ENCODE assay signal across 11 mouse cellular contexts in genomic region chr17:25416219-25416618, GRCm38 (mm10). TPM values are rescaled to one million over a fixed set of nuclear protein-coding genes. Genes with fewer than 3 reads are reported as not detected.
A peak's percentile ranks its signal among the peaks of the same experiment; 100 is the strongest.
DNase-seq lines count a peak whose midpoint lies in the region; ATAC-seq lines count a peak whose summit lies in the region.
"Had no signal": no experiment of that assay in that cellular context is flagged by ENCODE, and none has a peak within 500 bp of the region (broad histone marks: within the 10 kb centered on the region; RNA-seq: fewer than 3 reads in every experiment).

No protein-coding gene starts in this region.

- no peak overlapping the region for H3K9ac ChIP-seq in kidney, embryonic 15.5 days
- no peak overlapping the region for H3K9ac ChIP-seq in embryonic facial prominence, embryonic 15.5 days
- H3K9ac ChIP-seq in hindbrain, embryonic 11.5 days (ENCODE audit: low read depth, low read length) = no peak overlapping the region
- peak overlapping the region; percentile 32; the same call in 1 of the 2 replicates for H3K9ac ChIP-seq in midbrain, embryonic 12.5 days (replicated peaks)

- 0 out of 2 replicates have a peak, but pooled peaks have one; percentile 17 for ATAC-seq in kidney, embryonic 15.5 days (replicated peaks; ENCODE audit: low FRiP score)
- ATAC-seq in embryonic facial prominence, embryonic 15.5 days (ENCODE audit: insufficient number of reproducible peaks, low FRiP score, low TSS enrichment, low read depth) = no peak
- peak; percentile 33; the same call in 1 of the 2 replicates for ATAC-seq in hindbrain, embryonic 11.5 days (ENCODE audit: low FRiP score)
- ATAC-seq in midbrain, embryonic 12.5 days (ENCODE audit: low FRiP score, low read depth) = peak; percentile 27; the same call in 1 of the 2 replicates

- no peak for DNase-seq in kidney, adult 11 months
- peak; percentile 47 for DNase-seq in hindbrain, embryonic 11.5 days (ENCODE audit: low spot score)
- no peak for DNase-seq in ovary, adult 18-20 months (ENCODE audit: low spot score)
- no peak for DNase-seq in gastrocnemius, postnatal 25 days
- no peak for DNase-seq in urinary bladder, adult 18-20 months (ENCODE audit: low spot score in 2 of 2)

- 15% methylated on average over 3 of the region's 3 CpGs for WGBS in kidney, embryonic 15.5 days
- 18% methylated on average over 3 of the region's 3 CpGs for WGBS in embryonic facial prominence, embryonic 15.5 days
- WGBS in hindbrain, embryonic 11.5 days = 20% methylated on average over 3 of the region's 3 CpGs
- WGBS in midbrain, embryonic 12.5 days = 6% methylated on average over 3 of the region's 3 CpGs

- peaks cover 55% of the 10 kb centered on the region for H3K4me1 ChIP-seq in kidney, embryonic 15.5 days
- peaks cover 42% of the 10 kb centered on the region for H3K4me1 ChIP-seq in embryonic facial prominence, embryonic 15.5 days
- H3K4me1 ChIP-seq in hindbrain, embryonic 11.5 days (replicated peaks; ENCODE audit: control insufficient read depth, insufficient read depth, low read length) = peaks cover 35% of the 10 kb centered on the region
- H3K4me1 ChIP-seq in midbrain, embryonic 12.5 days = peaks cover 77% of the 10 kb centered on the region

- H3K36me3 ChIP-seq in kidney, embryonic 15.5 days = no peaks in the 10 kb centered on the region
- no peaks in the 10 kb centered on the region for H3K36me3 ChIP-seq in embryonic facial prominence, embryonic 15.5 days
- H3K36me3 ChIP-seq in hindbrain, embryonic 11.5 days (ENCODE audit: control insufficient read depth, insufficient read depth, low read length) = no peaks in the 10 kb centered on the region
- no peaks in the 10 kb centered on the region for H3K36me3 ChIP-seq in midbrain, embryonic 12.5 days
- H3K36me3 ChIP-seq: G1E had no signal

- H3K4me3 ChIP-seq in kidney, embryonic 15.5 days (replicated peaks) = no peak overlapping the region
- H3K4me3 ChIP-seq in embryonic facial prominence, embryonic 15.5 days (replicated peaks) = no peak overlapping the region
- H3K4me3 ChIP-seq in hindbrain, embryonic 11.5 days (ENCODE audit: low read depth, low read length) = no peak overlapping the region
- H3K4me3 ChIP-seq in midbrain, embryonic 12.5 days = no peak overlapping the region

- peak overlapping the region; percentile 78 for H3K27ac ChIP-seq in kidney, embryonic 15.5 days
- H3K27ac ChIP-seq in embryonic facial prominence, embryonic 15.5 days (replicated peaks) = peak overlapping the region; percentile 36
- peak overlapping the region; percentile 75 for H3K27ac ChIP-seq in hindbrain, embryonic 11.5 days (ENCODE audit: low read depth, low read length)
- H3K27ac ChIP-seq in midbrain, embryonic 12.5 days (replicated peaks) = peak overlapping the region; percentile 86
- H3K27ac ChIP-seq: macrophage had no signal

- no peaks in the 10 kb centered on the region for H3K9me3 ChIP-seq in kidney, embryonic 15.5 days (replicated peaks)
- no peaks in the 10 kb centered on the region for H3K9me3 ChIP-seq in embryonic facial prominence, embryonic 15.5 days (replicated peaks)
- no peaks in the 10 kb centered on the region for H3K9me3 ChIP-seq in hindbrain, embryonic 11.5 days (ENCODE audit: control insufficient read depth, low read length)
- H3K9me3 ChIP-seq in midbrain, embryonic 12.5 days = no peaks in the 10 kb centered on the region
- H3K9me3 ChIP-seq: G1E had no signal

- no peaks in the 10 kb centered on the region for H3K27me3 ChIP-seq in kidney, embryonic 15.5 days
- no peaks in the 10 kb centered on the region for H3K27me3 ChIP-seq in embryonic facial prominence, embryonic 15.5 days
- no peaks in the 10 kb centered on the region for H3K27me3 ChIP-seq in hindbrain, embryonic 11.5 days (ENCODE audit: control insufficient read depth, insufficient read depth, low read length)
- peaks cover 7% of the 10 kb centered on the region; the same call in 1 of the 2 replicates for H3K27me3 ChIP-seq in midbrain, embryonic 12.5 days

- 0 out of 2 replicates have a peak overlapping the region, but pooled peaks have one; percentile 3 for H3K4me2 ChIP-seq in kidney, embryonic 15.5 days
- H3K4me2 ChIP-seq in embryonic facial prominence, embryonic 15.5 days (replicated peaks) = 0 out of 2 replicates have a peak overlapping the region, but pooled peaks have one; percentile 4
- H3K4me2 ChIP-seq in hindbrain, embryonic 11.5 days (replicated peaks; ENCODE audit: low read depth, low read length) = no peak overlapping the region; the same call in 1 of the 2 replicates
- H3K4me2 ChIP-seq in midbrain, embryonic 12.5 days (replicated peaks) = peak overlapping the region; percentile 25; the same call in 1 of the 2 replicates

RNA-seq across cellular contexts. Expression of gene Cacna1h, which starts 17.4 kb away (rescaled TPM):
- 2.8 and 3.4 TPM in 2 replicates for polyA plus RNA-seq in kidney, embryonic 15.5 days (2015; fragmentation: Nextera tagmentation; extraction: Ambion mirVana)
- 4.3 and 5.7 TPM in 2 replicates for polyA plus RNA-seq in embryonic facial prominence, embryonic 15.5 days (2015; fragmentation: Nextera tagmentation; extraction: Ambion mirVana)
- polyA plus RNA-seq in hindbrain, embryonic 11.5 days (2014; fragmentation: Nextera tagmentation; extraction: Ambion mirVana) = 5.9 and 6.5 TPM in 2 replicates
- 9.7 and 10.4 TPM in 2 replicates for polyA plus RNA-seq in midbrain, embryonic 12.5 days (2016; fragmentation: Nextera tagmentation; extraction: Ambion mirVana)
- total RNA-seq in gastrocnemius, postnatal 25 days (2021) = 1 to 10 TPM; 1.5 to 1.6 TPM
- polyA plus RNA-seq: G1E, macrophage had no signal

RNA-seq across cellular contexts. Expression of gene Tekt4, which starts 38.2 kb away (rescaled TPM):
- polyA plus RNA-seq in kidney, embryonic 15.5 days (2015; fragmentation: Nextera tagmentation; extraction: Ambion mirVana) = not detected in 2 replicates
- 3.5 and 6.2 TPM in 2 replicates for polyA plus RNA-seq in embryonic facial prominence, embryonic 15.5 days (2015; fragmentation: Nextera tagmentation; extraction: Ambion mirVana)
- 1.3 and 1.8 TPM in 2 replicates for polyA plus RNA-seq in hindbrain, embryonic 11.5 days (2014; fragmentation: Nextera tagmentation; extraction: Ambion mirVana)
- 0.14 and 0.22 TPM in 2 replicates for polyA plus RNA-seq in midbrain, embryonic 12.5 days (2016; fragmentation: Nextera tagmentation; extraction: Ambion mirVana)
- total RNA-seq in gastrocnemius, postnatal 25 days (2021) = not detected
- total RNA-seq: G1E had no signal
- polyA plus RNA-seq: G1E, macrophage had no signal

RNA-seq across cellular contexts. Expression of gene Tpsg1, which starts 47.1 kb away (rescaled TPM):
- 0.47 and 1.5 TPM in 2 replicates for polyA plus RNA-seq in kidney, embryonic 15.5 days (2015; fragmentation: Nextera tagmentation; extraction: Ambion mirVana)
- 10.3 and 10.9 TPM in 2 replicates for polyA plus RNA-seq in embryonic facial prominence, embryonic 15.5 days (2015; fragmentation: Nextera tagmentation; extraction: Ambion mirVana)
- polyA plus RNA-seq in hindbrain, embryonic 11.5 days (2014; fragmentation: Nextera tagmentation; extraction: Ambion mirVana) = 0.69 TPM in 1 of 2 replicates, not detected in the other
- polyA plus RNA-seq in midbrain, embryonic 12.5 days (2016; fragmentation: Nextera tagmentation; extraction: Ambion mirVana) = 0.22 and 0.92 TPM in 2 replicates
- total RNA-seq in gastrocnemius, postnatal 25 days (2021) = not detected
- total RNA-seq: heart, adult 18-20 months had no signal
- polyA plus RNA-seq: G1E, macrophage had no signal

RNA-seq across cellular contexts. Expression of gene Tpsb2, which starts 50.1 kb away (rescaled TPM):
- polyA plus RNA-seq in kidney, embryonic 15.5 days (2015; fragmentation: Nextera tagmentation; extraction: Ambion mirVana) = 1.9 and 2.2 TPM in 2 replicates
- 167 and 237 TPM in 2 replicates for polyA plus RNA-seq in embryonic facial prominence, embryonic 15.5 days (2015; fragmentation: Nextera tagmentation; extraction: Ambion mirVana)
- polyA plus RNA-seq in hindbrain, embryonic 11.5 days (2014; fragmentation: Nextera tagmentation; extraction: Ambion mirVana) = not detected in 2 replicates
- not detected in 2 replicates for polyA plus RNA-seq in midbrain, embryonic 12.5 days (2016; fragmentation: Nextera tagmentation; extraction: Ambion mirVana)
- 1 to 10 TPM; 3.4 to 7.6 TPM for total RNA-seq in gastrocnemius, postnatal 25 days (2021)
- polyA plus RNA-seq: G1E, macrophage had no signal

Comparison
In these comparisons a context has a peak if more than half of its experiments do, and no peak if none do; other contexts are left out.
1. H3K27ac ChIP-seq: peak in every context shown above with its lines; median percentile 86 in midbrain, embryonic 12.5 days; 78 in kidney, embryonic 15.5 days; 75 in hindbrain, embryonic 11.5 days; 36 in embryonic facial prominence, embryonic 15.5 days.